Mouse (Mus musculus) myocyte (in vitro differentiated cells): ENCODE measurements around the gene Hist1h4d.

Experiments used
- E2F4 ChIP-seq: IDR thresholded peaks from one replicate; pipeline ENCODE4 v1.6.1; 2011; ENCODE audit warnings: mild to moderate bottlenecking, control low read depth, moderate library complexity; ENCODE audit not compliant: insufficient read depth
- MAX ChIP-seq: IDR thresholded peaks from one replicate; pipeline ENCODE4 v1.6.1; 2011; ENCODE audit warnings: low read depth, mild to moderate bottlenecking, control low read depth
- MYOD1 ChIP-seq, 3 experiments: IDR thresholded peaks; one replicate each; pipeline ENCODE4 v1.6.1; 2011; ENCODE audit warnings: control low read depth in 2 of 3, low read depth in 2 of 3, mild to moderate bottlenecking in 2 of 3, moderate library complexity in 1 of 3; ENCODE audit not compliant: insufficient read length in 2 of 3, control insufficient read depth in 1 of 3
- POLR2A ChIP-seq: IDR thresholded peaks from one replicate; pipeline ENCODE4 v1.6.1; 2011; ENCODE audit warnings: low read depth, mild to moderate bottlenecking, control low read depth, moderate library complexity; ENCODE audit not compliant: insufficient read length
- POLR2AphosphoS2 ChIP-seq: IDR thresholded peaks from one replicate; pipeline ENCODE4 v1.6.1; 2011; ENCODE audit warnings: low read depth, control low read depth; ENCODE audit not compliant: insufficient read length
- TCF12 ChIP-seq: IDR thresholded peaks from one replicate; pipeline ENCODE4 v1.6.1; 2011; ENCODE audit warnings: mild to moderate bottlenecking, control low read depth; ENCODE audit not compliant: poor library complexity, insufficient read depth, severe bottlenecking
- USF1 ChIP-seq: IDR thresholded peaks from one replicate; pipeline ENCODE4 v1.6.1; 2011; ENCODE audit warnings: low read depth, mild to moderate bottlenecking, control low read depth, moderate library complexity

DNA sequence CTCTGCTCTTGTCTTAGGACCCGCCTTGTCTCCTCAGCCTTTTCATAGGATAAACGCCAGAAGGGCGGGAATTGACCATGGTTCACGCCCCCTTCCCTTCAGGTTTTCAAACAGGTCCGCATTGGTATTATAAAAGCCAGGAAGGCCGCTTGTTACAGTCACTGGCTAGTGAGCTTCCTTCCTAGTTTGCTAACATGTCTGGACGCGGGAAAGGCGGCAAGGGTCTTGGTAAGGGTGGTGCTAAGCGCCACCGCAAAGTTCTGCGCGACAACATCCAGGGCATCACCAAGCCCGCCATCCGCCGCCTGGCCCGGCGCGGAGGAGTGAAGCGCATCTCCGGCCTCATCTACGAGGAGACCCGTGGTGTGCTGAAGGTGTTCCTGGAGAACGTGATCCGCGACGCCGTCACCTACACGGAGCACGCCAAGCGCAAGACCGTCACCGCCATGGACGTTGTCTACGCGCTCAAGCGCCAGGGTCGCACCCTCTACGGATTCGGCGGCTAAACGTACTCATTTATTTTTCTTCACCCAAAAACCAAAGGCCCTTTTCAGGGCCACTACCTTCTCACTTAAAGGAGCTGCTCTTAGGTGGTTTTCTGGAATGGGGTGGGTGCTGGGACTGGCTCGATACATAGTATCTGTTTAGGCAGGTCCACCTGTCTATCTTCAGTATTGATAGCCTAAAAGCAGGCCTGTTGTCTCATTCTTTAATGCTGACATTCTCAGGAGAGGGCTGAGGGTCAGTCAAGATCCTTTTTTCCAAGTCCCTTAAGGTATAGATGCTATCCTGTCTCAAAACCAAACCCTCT lies at the start of gene Hist1h4d:
- TF ChIP-seq MYOD1 (IDR thresholded peaks at IDR 0.05; ENCODE audit: control insufficient read depth in 1 of 3, insufficient read length in 2 of 3, low read depth in 2 of 3) (no peak), POLR2A (peak; percentile 97), USF1 (no peak), POLR2AphosphoS2 (peak; percentile 100), MAX (no peak), E2F4 (peak; percentile 20), TCF12 (no peak)
